Mouse (Mus musculus): ENCODE measurements at regions not wholly inside any gene's neighbourhood (a gene's known extent, or its start where the extent isn't known, plus 50 kb on each side); places are given as distances from the start of the nearest gene placed in this dataset.

GRCm38 (mm10) chr16:80893761-80894160 is 306.7 kb upstream of the Ncam2 start:
- Histone ChIP-seq H3K9ac (replicated peaks; ENCODE audit: low read length) (no peak overlapping the region), H3K27me3 (ENCODE audit: control insufficient read depth, insufficient read depth, low read length) (no peaks in the 10 kb centered on the region), H3K36me3 (replicated peaks; ENCODE audit: control insufficient read depth, insufficient read depth, low read depth, low read length) (no peaks in the 10 kb centered on the region), H3K4me2 (ENCODE audit: low read depth, low read length) (no peak overlapping the region), H3K4me1 (ENCODE audit: control insufficient read depth, insufficient read depth, low read length) (no peaks in the 10 kb centered on the region), H3K27ac (replicated peaks; ENCODE audit: low read depth, low read length) (no peak overlapping the region), H3K4me3 (ENCODE audit: low read depth, low read length) (no peak overlapping the region), H3K9me3 (replicated peaks; ENCODE audit: control insufficient read depth, low read length) (no peaks in the 10 kb centered on the region)
- ATAC-seq (replicated peaks; ENCODE audit: insufficient number of reproducible peaks, low FRiP score, low TSS enrichment, low read depth) (no peak), DNase-seq (ENCODE audit: low spot score) (no peak)
- 95% methylated on average over 4 of the region's 4 CpGs for WGBS

- Histone ChIP-seq H3K4me1 (ENCODE audit: control insufficient read depth, insufficient read depth, low read length) (no peaks in the 10 kb centered on the region), H3K27ac (replicated peaks; ENCODE audit: low read depth, low read length) (no peak overlapping the region), H3K4me2 (ENCODE audit: low read depth, low read length) (no peak overlapping the region), H3K4me3 (ENCODE audit: low read depth, low read length) (no peak overlapping the region), H3K9ac (replicated peaks; ENCODE audit: low read length) (no peak overlapping the region), H3K36me3 (replicated peaks; ENCODE audit: control insufficient read depth, insufficient read depth, low read depth, low read length) (no peaks in the 10 kb centered on the region), H3K9me3 (replicated peaks; ENCODE audit: control insufficient read depth, low read length) (no peaks in the 10 kb centered on the region), H3K27me3 (ENCODE audit: control insufficient read depth, insufficient read depth, low read length) (no peaks in the 10 kb centered on the region)
- ATAC-seq (replicated peaks; ENCODE audit: insufficient number of reproducible peaks, low FRiP score, low TSS enrichment, low read depth) (no peak), DNase-seq (ENCODE audit: low spot score) (no peak)
- WGBS: 90% methylated on average over 1 of the region's 1 CpGs
Observed at GRCm38 (mm10) chr16:80920711-80921279, 279.7 kb upstream of the Ncam2 start.

- no peaks in the 10 kb centered on the region for H3K36me3 ChIP-seq (replicated peaks; ENCODE audit: control insufficient read depth, insufficient read depth, low read depth, low read length)
- no peaks in the 10 kb centered on the region for H3K27me3 ChIP-seq (ENCODE audit: control insufficient read depth, insufficient read depth, low read length)
- H3K4me2 ChIP-seq (ENCODE audit: low read depth, low read length): no peak overlapping the region
- no peaks in the 10 kb centered on the region for H3K4me1 ChIP-seq (ENCODE audit: control insufficient read depth, insufficient read depth, low read length)
- H3K9me3 ChIP-seq (replicated peaks; ENCODE audit: control insufficient read depth, low read length): no peaks in the 10 kb centered on the region
- ATAC-seq (replicated peaks; ENCODE audit: insufficient number of reproducible peaks, low FRiP score, low TSS enrichment, low read depth): no peak
- no peak overlapping the region for H3K9ac ChIP-seq (replicated peaks; ENCODE audit: low read length)
- no peak overlapping the region for H3K4me3 ChIP-seq (ENCODE audit: low read depth, low read length)
- no peak overlapping the region for H3K27ac ChIP-seq (replicated peaks; ENCODE audit: low read depth, low read length)
- no peak for DNase-seq (ENCODE audit: low spot score)
- 65% methylated on average over 3 of the region's 3 CpGs for WGBS
Observed at GRCm38 (mm10) chr16:80931017-80931416, 269.5 kb upstream of the Ncam2 start.

DNA sequence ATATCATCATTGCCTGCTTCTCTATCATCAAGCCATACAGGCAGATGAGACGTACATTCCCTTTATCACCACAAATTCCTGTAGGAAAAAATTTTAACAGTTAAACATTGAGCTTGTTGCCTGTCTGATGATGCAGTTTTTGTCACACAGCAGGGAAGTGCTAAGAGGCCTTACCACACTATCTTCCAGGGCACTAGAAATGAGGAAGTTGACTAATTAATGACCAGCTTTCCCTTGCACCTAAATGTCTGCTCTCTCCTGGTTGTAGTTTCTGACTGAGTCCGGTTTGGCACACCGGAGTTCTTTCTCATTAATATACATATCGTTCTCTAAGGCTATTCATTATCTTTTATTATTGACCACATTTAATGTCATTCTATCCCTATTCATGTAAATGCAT is 269.0 kb upstream of the Ncam2 start:
- no peak overlapping the region for H3K4me2 ChIP-seq (ENCODE audit: low read depth, low read length)
- no peak for DNase-seq (ENCODE audit: low spot score)

GRCm38 (mm10) chr16:80935741-80936140 is 264.8 kb upstream of the Ncam2 start:
- Histone ChIP-seq H3K36me3 (replicated peaks; ENCODE audit: control insufficient read depth, insufficient read depth, low read depth, low read length) (no peaks in the 10 kb centered on the region), H3K4me1 (ENCODE audit: control insufficient read depth, insufficient read depth, low read length) (no peaks in the 10 kb centered on the region), H3K27ac (replicated peaks; ENCODE audit: low read depth, low read length) (no peak overlapping the region), H3K9ac (replicated peaks; ENCODE audit: low read length) (no peak overlapping the region), H3K4me2 (ENCODE audit: low read depth, low read length) (no peak overlapping the region), H3K4me3 (ENCODE audit: low read depth, low read length) (no peak overlapping the region), H3K9me3 (replicated peaks; ENCODE audit: control insufficient read depth, low read length) (no peaks in the 10 kb centered on the region), H3K27me3 (ENCODE audit: control insufficient read depth, insufficient read depth, low read length) (no peaks in the 10 kb centered on the region)
- WGBS: 76% methylated on average over 1 of the region's 1 CpGs
- no peak for ATAC-seq (replicated peaks; ENCODE audit: insufficient number of reproducible peaks, low FRiP score, low TSS enrichment, low read depth)
- no peak for DNase-seq (ENCODE audit: low spot score)

More for the DNA sequence above, 269.0 kb upstream of the Ncam2 start:
- no peak for ATAC-seq (replicated peaks; ENCODE audit: insufficient number of reproducible peaks, low FRiP score, low TSS enrichment, low read depth)
- H3K4me3 ChIP-seq (ENCODE audit: low read depth, low read length): no peak overlapping the region
- 83% methylated on average over 4 of the region's 4 CpGs for WGBS
- H3K9ac ChIP-seq (replicated peaks; ENCODE audit: low read length): no peak overlapping the region
- H3K27ac ChIP-seq (replicated peaks; ENCODE audit: low read depth, low read length): no peak overlapping the region
- H3K27me3 ChIP-seq (ENCODE audit: control insufficient read depth, insufficient read depth, low read length): no peaks in the 10 kb centered on the region
- no peaks in the 10 kb centered on the region for H3K4me1 ChIP-seq (ENCODE audit: control insufficient read depth, insufficient read depth, low read length)
- no peaks in the 10 kb centered on the region for H3K9me3 ChIP-seq (replicated peaks; ENCODE audit: control insufficient read depth, low read length)
- no peaks in the 10 kb centered on the region for H3K36me3 ChIP-seq (replicated peaks; ENCODE audit: control insufficient read depth, insufficient read depth, low read depth, low read length)

DNA sequence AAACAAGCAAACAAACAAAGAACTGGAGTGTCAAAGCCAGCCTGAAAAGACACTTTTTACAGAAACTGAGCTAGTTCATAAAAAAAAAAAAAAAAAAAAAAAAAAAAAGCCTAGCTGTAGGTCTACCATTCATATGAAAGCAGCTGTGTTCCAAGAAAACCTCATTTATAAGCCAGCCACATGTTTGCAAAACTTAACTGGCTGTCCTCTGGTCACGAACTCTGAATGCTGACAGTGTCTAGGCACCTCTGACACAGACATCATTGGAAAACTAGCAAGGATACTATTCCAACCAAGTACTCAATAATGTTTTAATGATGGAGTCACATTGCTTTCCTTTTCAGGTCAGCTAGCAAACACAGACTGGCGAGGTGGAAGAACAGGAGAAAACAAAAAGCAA is 238.4 kb upstream of the Ncam2 start:
- Histone ChIP-seq H3K36me3 (replicated peaks; ENCODE audit: control insufficient read depth, insufficient read depth, low read depth, low read length) (no peaks in the 10 kb centered on the region), H3K9ac (replicated peaks; ENCODE audit: low read length) (no peak overlapping the region), H3K9me3 (replicated peaks; ENCODE audit: control insufficient read depth, low read length) (no peaks in the 10 kb centered on the region), H3K4me3 (ENCODE audit: low read depth, low read length) (no peak overlapping the region), H3K27me3 (ENCODE audit: control insufficient read depth, insufficient read depth, low read length) (no peaks in the 10 kb centered on the region), H3K4me1 (ENCODE audit: control insufficient read depth, insufficient read depth, low read length) (no peaks in the 10 kb centered on the region), H3K4me2 (ENCODE audit: low read depth, low read length) (no peak overlapping the region), H3K27ac (replicated peaks; ENCODE audit: low read depth, low read length) (no peak overlapping the region)
- ATAC-seq (replicated peaks; ENCODE audit: insufficient number of reproducible peaks, low FRiP score, low TSS enrichment, low read depth) (no peak), DNase-seq (ENCODE audit: low spot score) (no peak)
- 25% methylated on average over 2 of the region's 2 CpGs for WGBS

DNA sequence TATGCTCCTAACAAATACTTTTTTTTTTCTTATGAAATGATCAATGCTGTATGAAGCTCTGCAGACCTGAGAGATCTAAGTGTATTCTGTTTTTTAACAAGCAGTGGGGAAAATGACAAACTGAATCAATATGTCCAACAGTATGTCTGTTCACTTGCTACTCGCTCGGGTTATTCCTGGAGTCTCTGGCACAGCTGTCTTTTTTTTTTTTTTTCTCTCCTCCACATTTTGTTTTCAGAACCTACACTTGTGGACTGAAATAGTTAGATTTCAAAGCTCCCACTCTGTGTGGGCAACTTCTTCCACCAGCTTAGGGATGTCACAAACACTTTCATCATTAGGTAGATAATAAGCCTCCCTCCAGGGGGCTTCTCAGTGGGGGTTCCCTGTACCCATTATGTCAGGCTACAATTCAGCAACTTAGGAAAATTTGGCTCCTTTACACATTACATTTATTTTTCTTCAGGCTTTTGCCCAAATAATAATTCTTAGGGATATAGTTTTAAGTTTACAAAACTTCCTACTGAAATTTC is 218.9 kb upstream of the Ncam2 start:
- H3K9ac ChIP-seq (replicated peaks; ENCODE audit: low read length): no peak overlapping the region
- H3K36me3 ChIP-seq (replicated peaks; ENCODE audit: control insufficient read depth, insufficient read depth, low read depth, low read length): no peaks in the 10 kb centered on the region
- ATAC-seq (replicated peaks; ENCODE audit: insufficient number of reproducible peaks, low FRiP score, low TSS enrichment, low read depth): no peak
- H3K4me1 ChIP-seq (ENCODE audit: control insufficient read depth, insufficient read depth, low read length): no peaks in the 10 kb centered on the region
- no peak overlapping the region for H3K4me2 ChIP-seq (ENCODE audit: low read depth, low read length)
- H3K9me3 ChIP-seq (replicated peaks; ENCODE audit: control insufficient read depth, low read length): no peaks in the 10 kb centered on the region
- H3K27me3 ChIP-seq (ENCODE audit: control insufficient read depth, insufficient read depth, low read length): no peaks in the 10 kb centered on the region
- no peak overlapping the region for H3K4me3 ChIP-seq (ENCODE audit: low read depth, low read length)
- WGBS: 41% methylated on average over 2 of the region's 2 CpGs
- no peak overlapping the region for H3K27ac ChIP-seq (replicated peaks; ENCODE audit: low read depth, low read length)
- no peak for DNase-seq (ENCODE audit: low spot score)

DNA sequence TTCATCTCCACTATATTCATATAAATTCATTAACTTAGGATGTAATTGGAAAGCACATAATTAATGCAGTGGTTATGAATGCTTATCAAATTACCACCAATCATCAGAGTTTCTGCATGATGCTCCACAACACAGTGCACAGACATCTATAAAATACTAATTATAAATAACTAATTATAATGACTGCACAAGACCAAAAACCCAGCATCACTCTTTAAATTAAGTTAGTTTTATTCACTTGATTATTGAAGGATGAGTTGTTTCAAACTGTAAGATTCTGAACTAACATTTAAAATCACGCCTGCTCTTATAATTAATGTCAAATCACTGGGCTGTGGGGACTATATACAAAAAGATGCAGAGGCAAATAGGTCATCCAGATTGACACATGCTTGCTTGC is 212.7 kb upstream of the Ncam2 start:
- no peak overlapping the region for H3K9ac ChIP-seq (replicated peaks; ENCODE audit: low read length)
- no peaks in the 10 kb centered on the region for H3K4me1 ChIP-seq (ENCODE audit: control insufficient read depth, insufficient read depth, low read length)
- DNase-seq (ENCODE audit: low spot score) (no peak), ATAC-seq (replicated peaks; ENCODE audit: insufficient number of reproducible peaks, low FRiP score, low TSS enrichment, low read depth) (no peak)
- 81% methylated on average over 1 of the region's 1 CpGs for WGBS
- H3K4me2 ChIP-seq (ENCODE audit: low read depth, low read length): no peak overlapping the region
- H3K27ac ChIP-seq (replicated peaks; ENCODE audit: low read depth, low read length): no peak overlapping the region
- no peak overlapping the region for H3K4me3 ChIP-seq (ENCODE audit: low read depth, low read length)
- H3K27me3 ChIP-seq (ENCODE audit: control insufficient read depth, insufficient read depth, low read length): no peaks in the 10 kb centered on the region
- H3K36me3 ChIP-seq (replicated peaks; ENCODE audit: control insufficient read depth, insufficient read depth, low read depth, low read length): no peaks in the 10 kb centered on the region
- no peaks in the 10 kb centered on the region for H3K9me3 ChIP-seq (replicated peaks; ENCODE audit: control insufficient read depth, low read length)

Data from embryonic facial prominence, embryonic 11.5 days (tissue).